Mouse (Mus musculus): ENCODE measurements at regions not wholly inside any gene's neighbourhood (a gene's known extent, or its start where the extent isn't known, plus 50 kb on each side); places are given as distances from the start of the nearest gene placed in this dataset.

- TF ChIP-seq POLR2A (IDR thresholded peaks at IDR 0.05; ENCODE audit: low read depth, low read length) (no peak), CTCF (IDR thresholded peaks at IDR 0.05; ENCODE audit: extremely low read depth, insufficient read length, insufficient replicate concordance, low read depth, low read length) (no peak)
Observed at GRCm38 (mm10) chr2:171800511-171801268, 242.6 kb downstream of the Cbln4 start.
